Mouse (Mus musculus) MEL (cell line): Measurements from ENCODE around the gene Anxa10. TPM values are rescaled to one million over a fixed set of nuclear protein-coding genes. Genes with fewer than 3 reads are reported as not detected.

Experiments
- DNase-seq: peaks from one replicate; pipeline ENCODE4 v3.0.0; 2011; ENCODE audit warnings: low read depth, low spot score
- H3K27ac ChIP-seq: 2 replicates; pipeline ENCODE4 v1.5.1; 2012; ENCODE audit warnings: low read depth, mild to moderate bottlenecking, control low read depth, low read length, moderate library complexity; ENCODE audit not compliant: control insufficient read depth
- H3K27me3 ChIP-seq, 2 experiments: fragments of 150-350 bp in 1 of 2; sonication (generic) in 1 of 2; 2 replicates each; pipeline ENCODE4 v1.6.1; 2012; ENCODE audit warnings: low read length in 2 of 2, mild to moderate bottlenecking in 2 of 2, improper control_type of control experiment in 1 of 2, moderate library complexity in 1 of 2; ENCODE audit not compliant: insufficient read depth in 2 of 2, control insufficient read depth in 1 of 2
- H3K36me3 ChIP-seq, 2 experiments: 2 replicates each; pipeline ENCODE4 v1.6.1; 2012 to 2014; ENCODE audit warnings: low read length in 2 of 2, improper control_type of control experiment in 1 of 2, inconsistent platforms in 1 of 2, mild to moderate bottlenecking in 1 of 2; ENCODE audit not compliant: insufficient read depth in 2 of 2, control insufficient read depth in 1 of 2
- H3K4me1 ChIP-seq, 2 experiments: fragments of 150-350 bp in 1 of 2; sonication (generic) in 1 of 2; 2 replicates each; pipeline ENCODE4 v1.6.1; 2012; ENCODE audit warnings: low read length in 2 of 2, improper control_type of control experiment in 1 of 2, mild to moderate bottlenecking in 1 of 2; ENCODE audit not compliant: insufficient read depth in 2 of 2, control insufficient read depth in 1 of 2
- H3K4me3 ChIP-seq, 2 experiments: fragments of 150-350 bp in 1 of 2; sonication (generic) in 1 of 2; 2 replicates each; pipeline ENCODE4 v1.5.1; 2012; ENCODE audit warnings: low read depth in 2 of 2, low read length in 2 of 2, mild to moderate bottlenecking in 2 of 2, moderate library complexity in 2 of 2, control low read depth in 1 of 2, improper control_type of control experiment in 1 of 2; ENCODE audit not compliant: control insufficient read depth in 1 of 2, insufficient read depth in 1 of 2
- H3K79me2 ChIP-seq: 2 replicates; pipeline ENCODE4 v1.6.1; 2012; ENCODE audit warnings: mild to moderate bottlenecking, low read length, moderate library complexity; ENCODE audit not compliant: control insufficient read depth, poor library complexity, insufficient read depth
- H3K9ac ChIP-seq: 2 replicates; pipeline ENCODE4 v1.6.1; 2012; ENCODE audit warnings: low read depth, mild to moderate bottlenecking, control low read depth, low read length, moderate library complexity; ENCODE audit not compliant: control insufficient read depth, poor library complexity, severe bottlenecking
- H3K9me3 ChIP-seq: fragments of 150-350 bp; sonication (generic); replicated peaks from 2 replicates; pipeline ENCODE4 v1.6.1; 2012; ENCODE audit warnings: mild to moderate bottlenecking, low read length, improper control_type of control experiment, moderate library complexity; ENCODE audit not compliant: insufficient read depth
- BHLHE40 ChIP-seq: IDR thresholded peaks from 2 replicates; pipeline ENCODE4 v1.6.1; 2012; ENCODE audit warnings: low read depth, mild to moderate bottlenecking, inconsistent platforms, low read length, improper control_type of control experiment, borderline replicate concordance
- CHD1 ChIP-seq: IDR thresholded peaks from 2 replicates; pipeline ENCODE4 v1.6.1; 2012; ENCODE audit warnings: low read depth, mild to moderate bottlenecking, inconsistent platforms, low read length, improper control_type of control experiment
- CHD2 ChIP-seq: IDR thresholded peaks from 2 replicates; pipeline ENCODE4 v1.6.1; 2011; ENCODE audit warnings: low read length, improper control_type of control experiment
- CTCF ChIP-seq, 3 experiments: IDR thresholded peaks in 2 of 3; conservative IDR thresholded peaks in 1 of 3; 2 replicates each; pipeline ENCODE4 v1.5.1; 2011 to 2012; ENCODE audit warnings: low read length in 3 of 3, low read depth in 2 of 3, mild to moderate bottlenecking in 2 of 3, improper control_type of control experiment in 1 of 3, inconsistent platforms in 1 of 3, mixed read lengths in 1 of 3, moderate library complexity in 1 of 3; ENCODE audit not compliant: control insufficient read depth in 1 of 3, insufficient read depth in 1 of 3, poor library complexity in 1 of 3, severe bottlenecking in 1 of 3
- E2F4 ChIP-seq: IDR thresholded peaks from 2 replicates; pipeline ENCODE4 v1.6.1; 2011; ENCODE audit warnings: low read depth, low read length, improper control_type of control experiment, borderline replicate concordance
- EP300 ChIP-seq, 2 experiments: IDR thresholded peaks; 2 replicates each; pipeline ENCODE4 v1.6.1; 2011; ENCODE audit warnings: improper control_type of control experiment in 2 of 2, low read length in 2 of 2, low read depth in 1 of 2, mild to moderate bottlenecking in 1 of 2
- ETS1 ChIP-seq: IDR thresholded peaks from 2 replicates; pipeline ENCODE4 v1.6.1; 2012; ENCODE audit warnings: low read depth, mild to moderate bottlenecking, inconsistent platforms, low read length, improper control_type of control experiment, moderate library complexity
- GABPA ChIP-seq: IDR thresholded peaks from 2 replicates; pipeline ENCODE4 v1.6.1; 2012; ENCODE audit warnings: low read depth, mild to moderate bottlenecking, inconsistent platforms, low read length, improper control_type of control experiment, moderate library complexity
- JUND ChIP-seq: IDR thresholded peaks from 2 replicates; pipeline ENCODE4 v1.6.1; 2011; ENCODE audit warnings: low read depth, mild to moderate bottlenecking, improper control_type of control experiment, low read length
- KAT2A ChIP-seq: conservative IDR thresholded peaks from 2 replicates; pipeline ENCODE4 v1.6.1; 2012; ENCODE audit warnings: low read depth, low read length, improper control_type of control experiment, inconsistent platforms
- MAFK ChIP-seq: IDR thresholded peaks from 2 replicates; pipeline ENCODE4 v1.6.1; 2011; ENCODE audit warnings: low read depth, mild to moderate bottlenecking, low read length, improper control_type of control experiment, borderline replicate concordance
- MXI1 ChIP-seq: IDR thresholded peaks from 2 replicates; pipeline ENCODE4 v1.6.1; 2011; ENCODE audit warnings: mild to moderate bottlenecking, low read depth, low read length, improper control_type of control experiment
- MYB ChIP-seq: IDR thresholded peaks from 2 replicates; pipeline ENCODE4 v1.6.1; 2011; ENCODE audit warnings: mild to moderate bottlenecking, low read depth, low read length, improper control_type of control experiment
- NRF1 ChIP-seq: IDR thresholded peaks from 2 replicates; pipeline ENCODE4 v1.6.1; 2014; ENCODE audit warnings: low read depth, mild to moderate bottlenecking, inconsistent platforms, low read length, improper control_type of control experiment, moderate library complexity; ENCODE audit not compliant: poor library complexity, insufficient read depth, severe bottlenecking
- POLR2AphosphoS2 ChIP-seq: IDR thresholded peaks from 2 replicates; pipeline ENCODE4 v1.6.1; 2011; ENCODE audit warnings: low read length, improper control_type of control experiment
- POLR2AphosphoS5 ChIP-seq: IDR thresholded peaks from 2 replicates; pipeline ENCODE4 v1.6.1; 2012; ENCODE audit warnings: low read depth, borderline replicate concordance, mild to moderate bottlenecking, inconsistent platforms, low read length, moderate library complexity, mixed read lengths
- RAD21 ChIP-seq: IDR thresholded peaks from 2 replicates; pipeline ENCODE4 v1.6.1; 2011; ENCODE audit warnings: mild to moderate bottlenecking, low read depth, low read length, improper control_type of control experiment
- RCOR1 ChIP-seq: IDR thresholded peaks from 2 replicates; pipeline ENCODE4 v1.6.1; 2012; ENCODE audit warnings: low read depth, mild to moderate bottlenecking, inconsistent platforms, low read length, improper control_type of control experiment
- SIN3A ChIP-seq: IDR thresholded peaks from 2 replicates; pipeline ENCODE4 v1.6.1; 2012; ENCODE audit warnings: low read length, improper control_type of control experiment, inconsistent platforms
- SMC3 ChIP-seq: IDR thresholded peaks from 2 replicates; pipeline ENCODE4 v1.6.1; 2011; ENCODE audit warnings: low read depth, low read length, improper control_type of control experiment
- TAL1 ChIP-seq: IDR thresholded peaks from 2 replicates; pipeline ENCODE4 v1.6.1; 2012; ENCODE audit warnings: mild to moderate bottlenecking, inconsistent platforms, low read length, moderate library complexity, mixed read lengths
- TBP ChIP-seq: IDR thresholded peaks from 2 replicates; pipeline ENCODE4 v1.8.0; 2011; ENCODE audit warnings: low read depth, low read length, improper control_type of control experiment
- TCF12 ChIP-seq: IDR thresholded peaks from 2 replicates; pipeline ENCODE4 v1.6.1; 2014; ENCODE audit warnings: low read depth, mild to moderate bottlenecking, inconsistent platforms, low read length, improper control_type of control experiment, moderate library complexity
- USF2 ChIP-seq, 2 experiments: IDR thresholded peaks; 2 replicates each; pipeline ENCODE4 v1.6.1; 2011 to 2012; ENCODE audit warnings: improper control_type of control experiment in 2 of 2, low read length in 2 of 2, borderline replicate concordance in 1 of 2, inconsistent platforms in 1 of 2, low read depth in 1 of 2, mild to moderate bottlenecking in 1 of 2; ENCODE audit not compliant: insufficient read depth in 1 of 2
- ZC3H11A ChIP-seq: IDR thresholded peaks from 2 replicates; pipeline ENCODE4 v1.6.1; 2012; ENCODE audit warnings: low read depth, mild to moderate bottlenecking, inconsistent platforms, low read length, improper control_type of control experiment
- ZKSCAN1 ChIP-seq: IDR thresholded peaks from 2 replicates; pipeline ENCODE4 v1.6.1; 2012; ENCODE audit warnings: low read depth, mild to moderate bottlenecking, inconsistent platforms, low read length, improper control_type of control experiment, moderate library complexity
- ZNF384 ChIP-seq: IDR thresholded peaks from 2 replicates; pipeline ENCODE4 v1.6.1; 2012; ENCODE audit warnings: low read depth, mild to moderate bottlenecking, inconsistent platforms, low read length, improper control_type of control experiment
- polyA plus RNA-seq, 2 experiments: library from polyadenylated mRNA; stranded (reverse) in 1 of 2; unstranded in 1 of 2; fragments of >175 nt in 1 of 2; fragments of >200 nt in 1 of 2; gene quantifications; 2 replicates each; pipeline versions ENCODE4 v1.2.1 to v1.2.4; 2012; ENCODE audit warnings: low replicate concordance in 2 of 2, low read depth in 1 of 2; ENCODE audit not compliant: insufficient read length in 2 of 2, insufficient read depth in 1 of 2, missing spikeins in 1 of 2
- total RNA-seq: library from RNA; depleted of rRNA; stranded (reverse); fragments of 300-350 nt; gene quantifications from 2 replicates; pipeline ENCODE4 v1.2.3, GENCODE M21; 2012

Gene Anxa10
- total and polyA plus RNA-seq, 3 experiments: not detected

DNA sequence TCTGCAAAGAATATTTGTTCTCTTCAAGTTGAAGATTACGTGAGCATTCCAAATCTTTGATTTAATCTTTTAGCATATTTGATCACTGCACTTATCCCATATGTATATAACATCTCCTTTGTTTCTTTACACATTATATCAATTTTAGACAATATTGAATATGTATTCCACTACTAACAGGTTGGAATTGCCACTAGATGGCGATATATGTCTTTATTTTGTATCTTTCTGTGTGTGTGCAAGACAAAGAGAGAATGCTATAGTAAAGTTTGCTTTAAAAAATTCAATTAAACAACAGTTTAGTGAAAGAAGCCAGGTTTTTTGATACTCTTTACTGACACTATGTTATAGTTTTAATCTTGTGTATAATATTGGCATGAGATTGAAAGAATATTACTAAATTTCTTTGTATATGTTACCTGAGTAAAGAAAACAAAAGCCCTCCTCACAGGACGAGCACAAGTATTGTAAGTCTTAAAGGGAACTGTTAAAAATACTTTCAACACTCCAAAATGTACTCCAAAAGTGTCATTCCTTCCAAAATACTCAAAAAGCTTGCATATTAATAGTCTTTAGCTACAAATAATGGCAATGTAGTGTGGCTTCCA is 42.7 kb downstream of the Anxa10 start:
- DNase-seq: peak; percentile 38
- no peaks in the 10 kb centered on the region for H3K36me3 ChIP-seq
- no peak overlapping the region for H3K9ac ChIP-seq
- H3K79me2 ChIP-seq: no peaks in the 10 kb centered on the region
- no peaks in the 10 kb centered on the region for H3K4me1 ChIP-seq
- H3K27me3 ChIP-seq: no peaks in the 10 kb centered on the region
- TF ChIP-seq ZC3H11A: peak; percentile 42; the same call in 1 of the 2 replicates
- TF ChIP-seq MXI1: no peak
- no peak for TF ChIP-seq E2F4
- TF ChIP-seq MYB: no peak
- no peak for TF ChIP-seq MAFK
- no peak for TF ChIP-seq GABPA
- TF ChIP-seq CHD2: no peak
- TF ChIP-seq ETS1: no peak
- no peak for TF ChIP-seq POLR2AphosphoS5
- peak; percentile 77 for TF ChIP-seq RAD21
- no peak for TF ChIP-seq TAL1
- TF ChIP-seq NRF1: no peak
- TF ChIP-seq RCOR1: no peak
- peak in 1 of 3 experiments; percentile 63; a peak in 2 of 6 replicates for TF ChIP-seq CTCF (IDR thresholded peaks at IDR 0.05 in 2 of 3, conservative IDR thresholded peaks at IDR 0.05 in 1 of 3; ENCODE audit: control insufficient read depth in 1 of 3, insufficient read depth in 1 of 3, low read depth in 2 of 3, low read length in 3 of 3, poor library complexity in 1 of 3, severe bottlenecking in 1 of 3)
- TF ChIP-seq SMC3: peak; percentile 67
- TF ChIP-seq BHLHE40: no peak
- no peak for TF ChIP-seq USF2 (IDR thresholded peaks at IDR 0.05; ENCODE audit: borderline replicate concordance in 1 of 2, insufficient read depth in 1 of 2, low read depth in 1 of 2, low read length in 2 of 2)
- TF ChIP-seq CHD1: no peak
- no peak for TF ChIP-seq POLR2AphosphoS2
- no peak for TF ChIP-seq ZNF384
- no peak for TF ChIP-seq SIN3A
- TF ChIP-seq TCF12: no peak
- no peak for TF ChIP-seq TBP
- TF ChIP-seq KAT2A: no peak
- TF ChIP-seq JUND: no peak
- no peak for TF ChIP-seq EP300 (IDR thresholded peaks at IDR 0.05; ENCODE audit: low read depth in 1 of 2, low read length in 2 of 2)
- no peak for TF ChIP-seq ZKSCAN1
- TF ChIP-seq, all 39 proteins: peak for 4
- H3K9me3 ChIP-seq: no peaks in the 10 kb centered on the region
- H3K4me3 ChIP-seq: no peak overlapping the region
- no peak overlapping the region for H3K27ac ChIP-seq
